Mouse (Mus musculus): Measurements from ENCODE around the gene Fgd1. TPM values are rescaled to one million over a fixed set of nuclear protein-coding genes. Genes with fewer than 3 reads are reported as not detected.

The Fgd1 gene
- polyA plus RNA-seq, 1 experiment from 2014 or later: 16.6 TPM

GRCm38 (mm10) chrX:151047431-151048058 is 1.6 kb downstream of the Fgd1 start:
- H3K4me3 ChIP-seq (replicated peaks; ENCODE audit: low read length): peak overlapping the region; percentile 57
- no peaks in the 10 kb centered on the region for H3K36me3 ChIP-seq (replicated peaks; ENCODE audit: control insufficient read depth, insufficient read depth)
- WGBS: 31% methylated on average over 38 of the region's 56 CpGs
- no peaks in the 10 kb centered on the region for H3K27me3 ChIP-seq (ENCODE audit: control insufficient read depth, insufficient read depth, low read length)
- peak overlapping the region; percentile 92 for H3K27ac ChIP-seq
- H3K9me3 ChIP-seq (ENCODE audit: control insufficient read depth, low read length): no peaks in the 10 kb centered on the region
- DNase-seq (ENCODE audit: low spot score) (peak; percentile 32), ATAC-seq (ENCODE audit: low FRiP score) (peak; percentile 64)
- peak overlapping the region; percentile 86 for H3K9ac ChIP-seq
- peak overlapping the region; percentile 58 for H3K4me2 ChIP-seq (replicated peaks)
- H3K4me1 ChIP-seq (replicated peaks; ENCODE audit: control insufficient read depth, insufficient read depth, low read length): peaks cover 24% of the 10 kb centered on the region

- H3K4me1 ChIP-seq (replicated peaks; ENCODE audit: control insufficient read depth, insufficient read depth, low read length): peaks cover 24% of the 10 kb centered on the region
- 50% methylated on average over 8 of the region's 8 CpGs for WGBS
- no peak for ATAC-seq (ENCODE audit: low FRiP score)
- H3K27me3 ChIP-seq (ENCODE audit: control insufficient read depth, insufficient read depth, low read length): no peaks in the 10 kb centered on the region
- no peaks in the 10 kb centered on the region for H3K36me3 ChIP-seq (replicated peaks; ENCODE audit: control insufficient read depth, insufficient read depth)
- DNase-seq (ENCODE audit: low spot score): no peak
- peak overlapping the region; percentile 58 for H3K4me2 ChIP-seq (replicated peaks)
- H3K27ac ChIP-seq: no peak overlapping the region
- H3K4me3 ChIP-seq (replicated peaks; ENCODE audit: low read length): 0 out of 2 replicates have a peak overlapping the region, but pooled peaks have one; percentile 57
- peak overlapping the region; percentile 36; the same call in 1 of the 2 replicates for H3K9ac ChIP-seq
- no peaks in the 10 kb centered on the region for H3K9me3 ChIP-seq (ENCODE audit: control insufficient read depth, low read length)
These were observed 3.8 kb downstream of the Fgd1 start for GRCm38 (mm10) chrX:151049661-151050215.

GRCm38 (mm10) chrX:151050337-151050736 is 4.4 kb downstream of the Fgd1 start:
- no peak for ATAC-seq (ENCODE audit: low FRiP score)
- no peak overlapping the region for H3K27ac ChIP-seq
- no peaks in the 10 kb centered on the region for H3K27me3 ChIP-seq (ENCODE audit: control insufficient read depth, insufficient read depth, low read length)
- H3K36me3 ChIP-seq (replicated peaks; ENCODE audit: control insufficient read depth, insufficient read depth): no peaks in the 10 kb centered on the region
- 61% methylated on average over 7 of the region's 7 CpGs for WGBS
- H3K4me2 ChIP-seq (replicated peaks): 0 out of 2 replicates have a peak overlapping the region, but pooled peaks have one; percentile 58
- no peak overlapping the region for H3K4me3 ChIP-seq (replicated peaks; ENCODE audit: low read length)
- H3K4me1 ChIP-seq (replicated peaks; ENCODE audit: control insufficient read depth, insufficient read depth, low read length): peaks cover 24% of the 10 kb centered on the region
- no peak overlapping the region for H3K9ac ChIP-seq
- DNase-seq (ENCODE audit: low spot score): no peak
- no peaks in the 10 kb centered on the region for H3K9me3 ChIP-seq (ENCODE audit: control insufficient read depth, low read length)

- no peak overlapping the region for H3K9ac ChIP-seq
- no peaks in the 10 kb centered on the region for H3K36me3 ChIP-seq (replicated peaks; ENCODE audit: control insufficient read depth, insufficient read depth)
- 66% methylated on average over 4 of the region's 6 CpGs for WGBS
- DNase-seq (ENCODE audit: low spot score) (no peak), ATAC-seq (ENCODE audit: low FRiP score) (no peak)
- H3K4me3 ChIP-seq (replicated peaks; ENCODE audit: low read length): no peak overlapping the region
- 0 out of 2 replicates have a peak, but pooled peaks cover 10% of the 10 kb centered on the region for H3K4me1 ChIP-seq (replicated peaks; ENCODE audit: control insufficient read depth, insufficient read depth, low read length)
- H3K9me3 ChIP-seq (ENCODE audit: control insufficient read depth, low read length): no peaks in the 10 kb centered on the region
- no peak overlapping the region; the same call in 1 of the 2 replicates for H3K4me2 ChIP-seq (replicated peaks)
- H3K27me3 ChIP-seq (ENCODE audit: control insufficient read depth, insufficient read depth, low read length): no peaks in the 10 kb centered on the region
- H3K27ac ChIP-seq: no peak overlapping the region
These were observed 8.5 kb downstream of the Fgd1 start for GRCm38 (mm10) chrX:151054489-151054888.

- 58% methylated on average over 1 of the region's 1 CpGs for WGBS
- H3K4me2 ChIP-seq (replicated peaks): no peak overlapping the region
- no peak overlapping the region for H3K4me3 ChIP-seq (replicated peaks; ENCODE audit: low read length)
- H3K36me3 ChIP-seq (replicated peaks; ENCODE audit: control insufficient read depth, insufficient read depth): no peaks in the 10 kb centered on the region
- ATAC-seq (ENCODE audit: low FRiP score): no peak
- H3K9me3 ChIP-seq (ENCODE audit: control insufficient read depth, low read length): no peaks in the 10 kb centered on the region
- no peak overlapping the region for H3K9ac ChIP-seq
- no peaks in the 10 kb centered on the region for H3K27me3 ChIP-seq (ENCODE audit: control insufficient read depth, insufficient read depth, low read length)
- H3K4me1 ChIP-seq (replicated peaks; ENCODE audit: control insufficient read depth, insufficient read depth, low read length): 0 out of 2 replicates have a peak, but pooled peaks cover 1% of the 10 kb centered on the region
- no peak overlapping the region for H3K27ac ChIP-seq
- DNase-seq (ENCODE audit: low spot score): no peak
These were observed 9.6 kb downstream of the Fgd1 start for GRCm38 (mm10) chrX:151055559-151055958.

GRCm38 (mm10) chrX:151059346-151059745 is 13.4 kb downstream of the Fgd1 start:
- no peaks in the 10 kb centered on the region for H3K9me3 ChIP-seq (ENCODE audit: control insufficient read depth, low read length)
- no peak for ATAC-seq (ENCODE audit: low FRiP score)
- no peak overlapping the region for H3K9ac ChIP-seq
- no peak overlapping the region for H3K4me2 ChIP-seq (replicated peaks)
- H3K4me1 ChIP-seq (replicated peaks; ENCODE audit: control insufficient read depth, insufficient read depth, low read length): no peaks in the 10 kb centered on the region
- WGBS: 90% methylated on average over 1 of the region's 1 CpGs
- no peaks in the 10 kb centered on the region for H3K27me3 ChIP-seq (ENCODE audit: control insufficient read depth, insufficient read depth, low read length)
- no peak overlapping the region for H3K4me3 ChIP-seq (replicated peaks; ENCODE audit: low read length)
- H3K27ac ChIP-seq: no peak overlapping the region
- no peaks in the 10 kb centered on the region for H3K36me3 ChIP-seq (replicated peaks; ENCODE audit: control insufficient read depth, insufficient read depth)
- DNase-seq (ENCODE audit: low spot score): no peak

GRCm38 (mm10) chrX:151061615-151062299 is 15.8 kb downstream of the Fgd1 start:
- Histone ChIP-seq H3K4me3 (replicated peaks; ENCODE audit: low read length) (no peak overlapping the region), H3K36me3 (replicated peaks; ENCODE audit: control insufficient read depth, insufficient read depth) (peaks cover 5% of the 10 kb centered on the region; the same call in 1 of the 2 replicates), H3K9me3 (ENCODE audit: control insufficient read depth, low read length) (no peaks in the 10 kb centered on the region), H3K4me1 (replicated peaks; ENCODE audit: control insufficient read depth, insufficient read depth, low read length) (no peaks in the 10 kb centered on the region), H3K27ac (no peak overlapping the region), H3K9ac (no peak overlapping the region), H3K27me3 (ENCODE audit: control insufficient read depth, insufficient read depth, low read length) (no peaks in the 10 kb centered on the region), H3K4me2 (replicated peaks) (no peak overlapping the region)
- 75% methylated on average over 3 of the region's 3 CpGs for WGBS
- DNase-seq (ENCODE audit: low spot score) (no peak), ATAC-seq (ENCODE audit: low FRiP score) (no peak)

- Histone ChIP-seq H3K4me2 (replicated peaks) (no peak overlapping the region), H3K4me3 (replicated peaks; ENCODE audit: low read length) (no peak overlapping the region), H3K4me1 (replicated peaks; ENCODE audit: control insufficient read depth, insufficient read depth, low read length) (no peaks in the 10 kb centered on the region), H3K27ac (no peak overlapping the region), H3K27me3 (ENCODE audit: control insufficient read depth, insufficient read depth, low read length) (no peaks in the 10 kb centered on the region), H3K36me3 (replicated peaks; ENCODE audit: control insufficient read depth, insufficient read depth) (peaks cover 45% of the 10 kb centered on the region), H3K9ac (no peak overlapping the region), H3K9me3 (ENCODE audit: control insufficient read depth, low read length) (no peaks in the 10 kb centered on the region)
- no peak for DNase-seq (ENCODE audit: low spot score)
- 85% methylated on average over 7 of the region's 7 CpGs for WGBS
- ATAC-seq (ENCODE audit: low FRiP score): no peak
These were observed 20.2 kb downstream of the Fgd1 start for GRCm38 (mm10) chrX:151066071-151066666.

GRCm38 (mm10) chrX:151067876-151068275 is 21.9 kb downstream of the Fgd1 start:
- Histone ChIP-seq H3K36me3 (replicated peaks; ENCODE audit: control insufficient read depth, insufficient read depth) (peaks cover 60% of the 10 kb centered on the region), H3K4me2 (replicated peaks) (no peak overlapping the region), H3K4me3 (replicated peaks; ENCODE audit: low read length) (no peak overlapping the region), H3K27ac (no peak overlapping the region), H3K9ac (no peak overlapping the region), H3K9me3 (ENCODE audit: control insufficient read depth, low read length) (no peaks in the 10 kb centered on the region), H3K4me1 (replicated peaks; ENCODE audit: control insufficient read depth, insufficient read depth, low read length) (no peaks in the 10 kb centered on the region), H3K27me3 (ENCODE audit: control insufficient read depth, insufficient read depth, low read length) (no peaks in the 10 kb centered on the region)
- DNase-seq (ENCODE audit: low spot score): no peak
- no peak for ATAC-seq (ENCODE audit: low FRiP score)
- 94% methylated on average over 5 of the region's 5 CpGs for WGBS
